Mouse (Mus musculus) hindbrain, embryonic 15.5 days (tissue): ENCODE results near the gene Tspear. TPM values are rescaled to one million over a fixed set of nuclear protein-coding genes. Genes with fewer than 3 reads are reported as not detected.

Source experiments
- ATAC-seq: fragments of 200-750 bp; cut with Nextera tagmentation; 2 replicates; pipeline ENCODE4 v1.8.0; 2017; ENCODE audit warnings: low read depth, moderate number of reproducible peaks, moderate TSS enrichment; ENCODE audit not compliant: low FRiP score
- H3K27ac ChIP-seq: fragments of 300-500 bp; sonication (generic); replicated peaks from 2 replicates; pipeline ENCODE4 v1.5.1; 2015; ENCODE audit warnings: mild to moderate bottlenecking, inconsistent platforms
- H3K27me3 ChIP-seq: fragments of 300-500 bp; sonication (generic); 2 replicates; pipeline ENCODE4 v1.6.1; 2015; ENCODE audit warnings: control low read depth, inconsistent platforms
- H3K36me3 ChIP-seq: fragments of 300-500 bp; sonication (generic); 2 replicates; pipeline ENCODE4 v1.6.1; 2015; ENCODE audit warnings: control low read depth, inconsistent platforms
- H3K4me1 ChIP-seq: fragments of 300-500 bp; sonication (generic); replicated peaks from 2 replicates; pipeline ENCODE4 v1.6.1; 2015; ENCODE audit warnings: control low read depth, inconsistent platforms
- H3K4me2 ChIP-seq: fragments of 300-500 bp; sonication (generic); 2 replicates; pipeline ENCODE4 v1.6.1; 2015; ENCODE audit warnings: moderate library complexity, mild to moderate bottlenecking, inconsistent platforms
- H3K4me3 ChIP-seq: fragments of 300-500 bp; sonication (generic); 2 replicates; pipeline ENCODE4 v1.5.1; 2015; ENCODE audit warnings: mild to moderate bottlenecking, inconsistent platforms
- H3K9ac ChIP-seq: fragments of 300-500 bp; sonication (generic); 2 replicates; pipeline ENCODE4 v1.6.1; 2015; ENCODE audit warnings: inconsistent platforms
- H3K9me3 ChIP-seq: fragments of 300-500 bp; sonication (generic); 2 replicates; pipeline ENCODE4 v1.6.1; 2016; ENCODE audit warnings: control low read depth, inconsistent platforms
- WGBS: fragments of 180-500 bp; shearing (Covaris S2); methylation state at CpG from one replicate; pipeline ENCODE4 v1.1.7; 2015; 5-methylcytosine and 5-hydroxymethylcytosine counted together
- polyA plus RNA-seq: library from polyadenylated mRNA; unstranded; fragments of >200 nt; fragmentation: Nextera tagmentation; extraction: Ambion mirVana; gene quantifications from 2 replicates; pipeline ENCODE4 v1.2.1, GENCODE M21; 2015

Tspear gene
- polyA plus RNA-seq, 1 experiment from 2014 or later: 0.99 TPM

GRCm38 (mm10) chr10:77804095-77804494, 117.7 kb downstream of the Tspear start:
- ATAC-seq: no peak
- Histone ChIP-seq H3K4me2 (no peak overlapping the region), H3K4me3 (no peak overlapping the region), H3K27ac (no peak overlapping the region), H3K36me3 (no peaks in the 10 kb centered on the region), H3K9ac (no peak overlapping the region), H3K9me3 (no peaks in the 10 kb centered on the region), H3K27me3 (no peaks in the 10 kb centered on the region), H3K4me1 (no peaks in the 10 kb centered on the region)
- 83% methylated on average over 3 of the region's 3 CpGs for WGBS

- Histone ChIP-seq H3K9ac (no peak within 1 kb of the TSS), H3K27me3 (no peaks in the 10 kb centered on the region)
These were observed 125.4 kb downstream of the Tspear start, which contains the start of gene Gm9507 for GRCm38 (mm10) chr10:77811743-77812142. Gene Gm9507 (minus strand): TSS chr10:77811843.

GRCm38 (mm10) chr10:77814382-77814781, 128.0 kb downstream of the Tspear start, which contains the start of gene Gm2696:
Gene Gm2696 (plus strand): TSS chr10:77814682.
- Histone ChIP-seq H3K27ac (no peak within 1 kb of the TSS), H3K9me3 (no peaks in the 10 kb centered on the region), H3K4me2 (no peak within 1 kb of the TSS), H3K9ac (no peak within 1 kb of the TSS), H3K4me1 (0 out of 2 replicates have a peak, but pooled peaks cover 4% of the 10 kb centered on the region), H3K36me3 (no peaks in the 10 kb centered on the region), H3K4me3 (no peak within 1 kb of the TSS), H3K27me3 (no peaks in the 10 kb centered on the region)
- 62% methylated on average over 4 of the region's 4 CpGs for WGBS
- ATAC-seq: no peak

More at GRCm38 (mm10) chr10:77811743-77812142, 125.4 kb downstream of the Tspear start, which contains the start of gene Gm9507:
- H3K36me3 ChIP-seq: no peaks in the 10 kb centered on the region
- no peak for ATAC-seq
- no peak within 1 kb of the TSS for H3K4me2 ChIP-seq
- no peak within 1 kb of the TSS for H3K4me3 ChIP-seq
- 75% methylated on average over 5 of the region's 5 CpGs for WGBS
- H3K27ac ChIP-seq: no peak within 1 kb of the TSS
- H3K4me1 ChIP-seq: 0 out of 2 replicates have a peak, but pooled peaks cover 4% of the 10 kb centered on the region
- H3K9me3 ChIP-seq: no peaks in the 10 kb centered on the region

- 0 out of 2 replicates have a peak, but pooled peaks cover 4% of the 10 kb centered on the region for H3K4me1 ChIP-seq
- no peak overlapping the region for H3K4me3 ChIP-seq
- H3K36me3 ChIP-seq: no peaks in the 10 kb centered on the region
- 35% methylated on average over 5 of the region's 5 CpGs for WGBS
- H3K4me2 ChIP-seq: no peak overlapping the region
- H3K27ac ChIP-seq: no peak overlapping the region
- no peak for ATAC-seq
- H3K9ac ChIP-seq: no peak overlapping the region
- no peaks in the 10 kb centered on the region for H3K9me3 ChIP-seq
- no peaks in the 10 kb centered on the region for H3K27me3 ChIP-seq
These were observed 129.1 kb downstream of the Tspear start for GRCm38 (mm10) chr10:77815514-77815913.

GRCm38 (mm10) chr10:77818523-77818922, 132.2 kb downstream of the Tspear start:
- H3K4me1 ChIP-seq: 0 out of 2 replicates have a peak, but pooled peaks cover 4% of the 10 kb centered on the region
- H3K27me3 ChIP-seq: no peaks in the 10 kb centered on the region
- H3K27ac ChIP-seq: no peak overlapping the region
- whole genome bisulfite sequencing: 98% methylated on average over 4 of the region's 4 CpGs
- no peak overlapping the region for H3K9ac ChIP-seq
- ATAC-seq: peak; percentile 63; the same call in 1 of the 2 replicates
- peaks cover 3% of the 10 kb centered on the region; the same call in 1 of the 2 replicates for H3K9me3 ChIP-seq
- H3K36me3 ChIP-seq: no peaks in the 10 kb centered on the region
- no peak overlapping the region for H3K4me3 ChIP-seq
- H3K4me2 ChIP-seq: no peak overlapping the region

GRCm38 (mm10) chr10:77819203-77819602, 132.8 kb downstream of the Tspear start:
- WGBS: 54% methylated on average over 4 of the region's 4 CpGs
- Histone ChIP-seq H3K27ac (no peak overlapping the region), H3K4me1 (0 out of 2 replicates have a peak, but pooled peaks cover 4% of the 10 kb centered on the region), H3K9ac (no peak overlapping the region), H3K36me3 (no peaks in the 10 kb centered on the region), H3K4me2 (no peak overlapping the region), H3K4me3 (no peak overlapping the region), H3K27me3 (no peaks in the 10 kb centered on the region), H3K9me3 (peaks cover 3% of the 10 kb centered on the region; the same call in 1 of the 2 replicates)
- no peak for ATAC-seq

- ATAC-seq: no peak
- Histone ChIP-seq H3K9ac (no peak within 1 kb of the TSS), H3K9me3 (peaks cover 3% of the 10 kb centered on the region; the same call in 1 of the 2 replicates), H3K27ac (no peak within 1 kb of the TSS), H3K27me3 (no peaks in the 10 kb centered on the region), H3K4me3 (no peak within 1 kb of the TSS), H3K4me1 (no peaks in the 10 kb centered on the region), H3K4me2 (no peak within 1 kb of the TSS), H3K36me3 (no peaks in the 10 kb centered on the region)
- 71% methylated on average over 6 of the region's 6 CpGs for WGBS
These were observed 140.6 kb downstream of the Tspear start, which contains the start of gene Krtap10-4 for GRCm38 (mm10) chr10:77826951-77827350. Gene Krtap10-4 (minus strand): TSS chr10:77827095.

- no peaks in the 10 kb centered on the region for H3K4me1 ChIP-seq
- no peak within 1 kb of the TSS for H3K27ac ChIP-seq
- no peak within 1 kb of the TSS for H3K4me3 ChIP-seq
- H3K4me2 ChIP-seq: no peak within 1 kb of the TSS
- H3K27me3 ChIP-seq: no peaks in the 10 kb centered on the region
- no peak within 1 kb of the TSS for H3K9ac ChIP-seq
- WGBS: 63% methylated on average over 9 of the region's 9 CpGs
- no peaks in the 10 kb centered on the region for H3K36me3 ChIP-seq
- no peak for ATAC-seq
- H3K9me3 ChIP-seq: no peaks in the 10 kb centered on the region
These were observed 149.3 kb downstream of the Tspear start, which contains the start of gene Krtap10-10 for GRCm38 (mm10) chr10:77835647-77836046. Gene Krtap10-10 (plus strand): TSS chr10:77835947.

GRCm38 (mm10) chr10:77839006-77839405, 152.6 kb downstream of the Tspear start:
- Histone ChIP-seq H3K4me3 (no peak overlapping the region), H3K36me3 (no peaks in the 10 kb centered on the region), H3K4me2 (no peak overlapping the region), H3K27ac (no peak overlapping the region), H3K9me3 (peaks cover 6% of the 10 kb centered on the region; the same call in 1 of the 2 replicates), H3K9ac (no peak overlapping the region), H3K4me1 (no peaks in the 10 kb centered on the region), H3K27me3 (no peaks in the 10 kb centered on the region)
- ATAC-seq: no peak
- WGBS: 82% methylated on average over 6 of the region's 6 CpGs

GRCm38 (mm10) chr10:77846503-77846902, 160.1 kb downstream of the Tspear start, which contains the start of gene Gm36176:
Gene Gm36176 (plus strand): TSS chr10:77846803.
- ATAC-seq: no peak
- Histone ChIP-seq H3K4me1 (no peaks in the 10 kb centered on the region), H3K9ac (no peak within 1 kb of the TSS), H3K27ac (no peak within 1 kb of the TSS), H3K4me2 (no peak within 1 kb of the TSS), H3K27me3 (no peaks in the 10 kb centered on the region), H3K36me3 (no peaks in the 10 kb centered on the region), H3K9me3 (peaks cover 12% of the 10 kb centered on the region; the same call in 1 of the 2 replicates), H3K4me3 (no peak within 1 kb of the TSS)
- 80% methylated on average over 3 of the region's 3 CpGs for WGBS

- H3K9me3 ChIP-seq: peaks cover 12% of the 10 kb centered on the region; the same call in 1 of the 2 replicates
- no peak overlapping the region for H3K4me2 ChIP-seq
- no peak for ATAC-seq
- H3K27ac ChIP-seq: no peak overlapping the region
- H3K4me1 ChIP-seq: no peaks in the 10 kb centered on the region
- no peak overlapping the region for H3K9ac ChIP-seq
- no peak overlapping the region for H3K4me3 ChIP-seq
- no peaks in the 10 kb centered on the region for H3K36me3 ChIP-seq
- WGBS: 22% methylated on average over 2 of the region's 2 CpGs
- H3K27me3 ChIP-seq: no peaks in the 10 kb centered on the region
These were observed 160.6 kb downstream of the Tspear start for GRCm38 (mm10) chr10:77846961-77847360.

- Histone ChIP-seq H3K9me3 (peaks cover 12% of the 10 kb centered on the region; the same call in 1 of the 2 replicates), H3K4me1 (no peaks in the 10 kb centered on the region), H3K4me3 (no peak overlapping the region), H3K27me3 (no peaks in the 10 kb centered on the region), H3K27ac (no peak overlapping the region), H3K9ac (no peak overlapping the region), H3K36me3 (no peaks in the 10 kb centered on the region), H3K4me2 (no peak overlapping the region)
- no peak for ATAC-seq
- 87% methylated on average over 2 of the region's 2 CpGs for WGBS
These were observed 161.2 kb downstream of the Tspear start for GRCm38 (mm10) chr10:77847538-77847937.
